Mouse (Mus musculus) 3T3-L1 (cell line): ENCODE measurements around the gene Unc93b1.

Source experiments
- DNase-seq: peaks from one replicate; pipeline ENCODE4 v3.0.0-alpha.2; 2015; ENCODE audit warnings: low read depth, low spot score

The Unc93b1 gene

DNA sequence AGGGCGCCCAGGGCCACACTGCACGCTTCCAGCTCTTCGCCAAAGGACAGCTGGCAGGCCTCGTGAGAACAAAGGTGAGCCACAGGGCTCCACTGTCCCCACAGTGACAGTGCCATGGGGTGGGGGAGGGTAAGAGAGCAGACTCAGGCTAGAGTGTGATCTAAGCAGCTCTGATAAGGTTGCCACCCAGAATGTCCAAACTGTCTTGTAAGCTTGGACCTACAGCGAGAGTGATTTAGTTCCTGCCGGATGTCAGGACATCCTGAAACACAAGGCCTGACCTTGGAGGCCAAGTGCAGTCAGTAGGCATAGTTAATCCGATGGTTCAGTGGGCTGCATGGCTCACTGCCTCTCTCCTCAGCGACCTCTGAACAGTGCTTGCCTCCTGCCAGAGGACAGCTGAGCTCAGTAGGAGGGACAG is 50.3 kb downstream of the Unc93b1 start:
- DNase-seq: no peak

DNA sequence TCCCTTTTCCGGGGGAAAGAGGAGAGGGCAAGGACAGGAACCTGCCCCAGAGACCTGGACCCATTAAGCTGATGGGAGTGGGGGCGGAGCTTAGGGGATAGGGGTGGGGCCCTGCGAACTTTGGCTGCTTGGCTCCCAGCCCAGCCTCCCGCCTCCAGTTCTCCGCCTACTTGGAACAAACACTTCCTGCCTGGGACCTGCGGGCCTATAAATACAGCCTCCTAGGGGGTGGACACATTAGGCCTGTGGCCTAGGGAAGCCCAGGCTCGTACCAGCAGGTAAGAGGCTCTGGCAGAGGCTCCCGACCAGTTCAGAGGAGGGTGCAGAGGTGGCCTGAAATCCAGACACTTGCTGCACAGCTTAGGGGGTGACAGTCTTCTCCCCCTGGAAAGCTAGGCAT is 51.3 kb downstream of the Unc93b1 start, which contains the start of gene Acy3:
TSS of gene Acy3 (plus strand) at position 237 of the 400 bp plus-strand sequence.
- DNase-seq: peak; percentile 53

DNA sequence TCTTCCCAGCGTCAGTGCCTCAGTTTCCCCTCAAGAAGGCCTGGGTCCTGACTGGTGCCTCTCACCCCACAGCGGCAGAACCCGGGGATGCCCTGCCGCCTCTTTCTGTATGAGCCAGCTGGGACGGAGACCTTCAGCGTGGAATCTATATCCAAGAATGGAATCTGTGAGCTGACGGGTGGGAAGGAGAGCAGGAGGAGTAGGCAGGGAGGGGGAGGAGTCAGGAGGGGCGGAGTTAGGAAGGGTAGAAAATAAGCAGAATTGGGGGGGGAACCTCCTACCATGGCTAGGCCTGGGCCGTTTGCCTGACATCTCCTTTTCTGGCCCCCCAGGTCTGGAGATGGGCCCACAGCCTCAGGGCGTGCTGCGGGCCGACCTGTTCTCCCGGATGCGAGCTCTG is 53.1 kb downstream of the Unc93b1 start:
- no peak for DNase-seq

DNA sequence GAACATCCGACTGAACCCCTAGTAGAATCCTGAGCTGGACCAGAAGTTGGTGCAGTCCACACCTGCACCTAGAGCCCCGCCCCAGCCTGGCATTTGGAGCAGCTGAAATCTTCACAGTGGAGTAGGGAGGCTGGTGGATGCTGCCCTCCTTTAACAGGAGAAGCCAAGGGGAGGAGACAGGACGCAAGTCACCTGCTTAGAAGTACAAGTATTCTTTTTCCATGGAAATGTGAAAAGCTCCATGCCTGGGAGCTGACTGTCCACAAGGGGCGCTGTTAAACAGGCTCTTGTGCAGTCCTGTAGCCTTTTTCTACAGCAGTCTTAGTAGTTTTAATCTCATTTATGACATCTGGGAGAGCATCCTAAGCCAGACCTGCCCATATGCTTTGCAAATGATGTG is 53.8 kb downstream of the Unc93b1 start:
- no peak for DNase-seq

DNA sequence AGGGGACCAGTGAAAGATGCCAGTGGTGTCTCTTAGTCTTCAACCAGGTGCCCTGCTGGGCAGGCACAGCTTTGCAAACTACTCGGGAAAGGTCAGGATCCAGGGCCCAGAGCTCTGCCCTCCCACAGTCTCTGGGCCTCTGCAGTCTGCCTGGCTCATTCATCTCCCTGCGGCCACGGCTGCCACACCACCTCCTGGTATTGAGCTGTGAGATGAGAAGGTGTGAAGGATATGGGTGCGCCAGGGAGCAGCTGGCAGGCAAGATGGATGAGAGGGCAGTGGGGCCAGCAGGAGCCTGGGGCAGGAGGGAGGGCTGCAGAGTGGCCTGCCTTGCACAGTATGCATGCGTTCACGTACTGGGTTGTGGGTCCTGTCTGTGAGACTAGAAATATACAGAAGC is 55.8 kb downstream of the Unc93b1 start:
- no peak for DNase-seq

DNA sequence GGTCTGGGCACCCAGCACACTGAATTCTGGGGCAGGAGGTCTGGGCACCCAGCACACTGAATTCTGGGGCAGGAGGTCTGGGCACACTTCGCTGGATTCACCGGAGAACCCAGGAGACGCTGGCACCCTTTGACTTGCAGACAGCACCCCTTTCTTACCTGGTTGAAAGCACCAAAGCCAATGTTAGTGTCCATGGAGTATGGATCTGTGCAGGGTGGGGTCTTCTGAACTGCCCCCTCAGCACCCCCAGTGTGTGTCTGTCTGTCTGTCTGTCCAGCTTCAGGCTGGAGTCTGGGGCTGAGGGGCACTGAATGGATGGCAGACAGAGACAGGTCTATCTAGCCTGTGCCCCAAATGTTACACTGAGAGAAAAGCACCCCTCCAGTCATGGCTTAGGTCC is 56.6 kb downstream of the Unc93b1 start:
- DNase-seq: no peak

DNA sequence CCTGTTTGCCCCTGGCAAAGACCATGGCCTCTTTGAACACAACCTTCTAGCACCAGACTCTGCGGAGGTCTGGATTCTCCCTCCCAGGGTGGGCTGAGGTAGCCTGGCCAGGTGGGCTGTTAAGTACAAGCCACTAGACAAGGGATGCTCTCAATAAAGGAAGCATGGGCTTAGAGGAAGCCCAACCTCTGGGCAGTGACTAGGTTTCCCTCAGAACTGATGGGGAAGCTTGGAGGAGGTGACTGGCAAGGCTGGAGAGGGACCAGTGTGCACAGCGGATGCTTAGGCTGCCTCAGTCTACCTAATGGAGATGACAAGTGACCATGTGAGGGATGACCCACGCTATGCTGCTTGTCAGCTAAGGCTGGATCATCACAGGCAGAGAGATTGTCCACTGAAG is 57.0 kb downstream of the Unc93b1 start:
- DNase-seq: no peak

DNA sequence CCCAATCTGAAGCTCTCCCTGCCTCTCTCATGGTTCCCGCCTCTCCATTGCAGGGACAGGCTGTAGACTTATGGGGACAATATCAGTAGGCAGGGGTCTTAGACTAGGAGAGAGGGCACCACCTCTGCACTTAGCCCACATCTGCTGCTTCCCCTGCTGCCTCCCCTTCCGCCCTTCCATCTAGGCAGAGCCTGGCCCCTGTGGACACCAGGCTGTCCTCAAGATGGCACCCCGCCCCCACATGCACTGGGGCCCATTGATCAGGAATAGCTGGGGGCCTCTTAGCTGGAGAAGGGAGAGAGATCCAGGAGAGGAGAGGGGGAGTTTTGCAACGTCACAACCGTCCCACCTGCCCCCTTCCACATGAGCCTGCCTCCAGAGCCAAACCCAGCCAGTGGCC is 57.4 kb downstream of the Unc93b1 start, which contains the start of gene Tbx10:
TSS of gene Tbx10 (plus strand) at position 337 of the 400 bp plus-strand sequence.
- DNase-seq: no peak

DNA sequence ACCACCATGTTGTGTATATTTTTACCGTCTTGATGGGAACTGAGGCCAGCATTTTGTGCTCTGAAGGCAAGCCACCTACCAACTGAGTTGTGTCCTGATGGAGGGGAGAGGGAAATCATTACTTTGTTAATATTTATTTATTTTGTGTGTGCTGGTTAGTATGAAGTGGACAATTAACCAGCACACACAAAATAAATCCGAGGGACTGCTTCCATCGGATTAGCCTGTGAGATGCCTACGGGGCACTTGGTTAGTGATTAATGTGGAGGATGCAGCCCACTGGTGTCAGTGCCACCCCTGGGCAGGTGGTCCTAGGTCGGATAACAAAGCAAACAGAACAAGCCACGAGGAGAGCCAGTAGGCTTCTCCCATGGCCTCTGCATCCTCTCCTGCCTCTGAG is 59.9 kb downstream of the Unc93b1 start:
- DNase-seq: no peak

DNA sequence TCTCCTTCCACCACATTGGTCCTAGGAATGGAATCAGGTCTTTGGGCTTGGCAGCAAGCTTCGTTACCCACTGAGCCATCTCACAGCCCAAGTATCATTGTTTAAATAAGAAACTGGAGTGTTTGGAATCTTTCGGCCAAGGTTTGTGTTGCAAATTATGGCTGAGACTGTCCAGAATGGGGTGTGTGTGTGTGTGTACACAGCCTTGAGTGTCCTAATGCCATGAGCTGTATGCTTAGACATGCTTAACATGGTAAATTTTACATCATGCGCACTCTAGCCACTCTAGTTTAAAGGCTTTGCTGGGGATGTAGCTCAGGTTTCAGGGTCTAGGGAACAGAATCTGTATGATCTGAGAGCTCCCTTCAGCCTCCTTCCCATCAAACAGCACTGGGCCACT is 60.5 kb downstream of the Unc93b1 start:
- no peak for DNase-seq

DNA sequence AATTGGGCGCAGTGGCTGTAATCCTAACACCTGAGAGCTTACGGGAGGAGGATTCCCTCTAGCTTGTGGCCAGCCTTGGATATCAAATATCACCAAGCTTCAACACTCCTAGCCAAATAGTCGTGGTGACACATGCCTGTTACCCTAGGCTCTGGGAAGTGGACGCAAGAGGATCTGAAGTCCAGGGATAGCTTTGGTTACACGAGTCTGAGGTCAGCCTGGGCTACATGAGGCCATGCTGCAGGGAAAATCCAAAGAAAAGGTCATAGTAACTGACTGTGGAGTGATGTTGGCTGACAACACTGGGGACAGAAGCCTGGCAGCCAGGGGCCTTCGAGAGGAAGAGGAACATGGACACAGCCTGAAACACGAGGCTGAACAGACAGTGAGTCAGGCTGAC is 61.1 kb downstream of the Unc93b1 start:
- DNase-seq: peak; percentile 27

DNA sequence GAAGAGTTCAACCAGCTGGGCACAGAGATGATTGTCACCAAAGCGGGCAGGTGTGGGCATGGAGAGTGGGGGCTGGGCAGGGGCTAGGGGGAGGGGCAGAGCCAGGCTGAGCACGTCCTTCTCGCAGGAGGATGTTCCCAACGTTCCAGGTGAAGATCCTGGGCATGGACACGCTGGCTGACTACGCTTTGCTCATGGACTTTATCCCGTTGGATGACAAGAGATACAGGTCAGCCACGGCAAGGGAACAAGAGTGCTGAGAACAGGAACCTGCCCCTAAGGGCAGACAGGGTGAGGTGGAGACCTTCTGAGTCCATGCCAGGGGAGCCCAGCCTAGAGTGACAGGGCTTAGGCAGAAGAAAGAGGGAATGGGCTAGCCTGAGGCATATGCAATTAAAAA is 61.8 kb downstream of the Unc93b1 start:
- no peak for DNase-seq

DNA sequence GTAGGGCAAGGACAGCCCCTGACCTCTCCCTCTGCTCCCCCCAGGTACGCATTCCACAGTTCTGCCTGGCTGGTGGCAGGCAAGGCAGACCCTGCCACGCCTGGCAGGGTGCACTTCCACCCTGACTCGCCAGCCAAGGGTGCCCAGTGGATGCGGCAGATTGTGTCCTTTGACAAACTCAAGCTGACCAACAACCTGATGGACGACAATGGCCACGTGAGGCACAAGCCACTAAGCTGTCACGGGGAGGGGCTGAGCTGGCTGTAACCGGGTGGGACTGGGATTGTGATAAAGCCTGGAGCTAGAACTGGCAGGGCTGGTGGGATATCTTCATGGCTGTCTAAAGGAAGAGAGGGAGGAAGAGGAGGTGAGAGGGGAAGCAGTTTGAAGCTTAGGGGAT is 62.2 kb downstream of the Unc93b1 start:
- no peak for DNase-seq

DNA sequence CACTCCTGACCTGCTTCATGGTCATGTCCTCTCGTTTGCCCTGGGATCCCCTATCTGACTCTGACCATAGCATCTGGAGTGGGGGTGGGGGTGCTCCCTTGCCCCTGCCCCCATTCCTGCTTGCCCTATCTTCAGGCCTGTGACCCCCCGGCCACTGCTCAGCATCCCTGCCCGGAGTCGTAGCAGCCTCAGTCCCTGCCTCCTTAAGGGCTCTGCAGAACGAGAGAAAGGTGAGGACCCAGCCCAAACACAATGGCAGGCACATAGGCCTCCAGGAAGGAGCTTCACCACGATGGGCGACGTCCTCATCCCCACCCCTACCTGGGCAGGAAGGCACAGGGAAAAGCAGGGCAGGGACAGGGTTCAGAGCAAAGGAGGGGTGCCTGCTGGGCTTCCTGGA is 63.3 kb downstream of the Unc93b1 start:
- DNase-seq: no peak
